Mouse (Mus musculus): ENCODE measurements around the gene Tmbim7.

DNA sequence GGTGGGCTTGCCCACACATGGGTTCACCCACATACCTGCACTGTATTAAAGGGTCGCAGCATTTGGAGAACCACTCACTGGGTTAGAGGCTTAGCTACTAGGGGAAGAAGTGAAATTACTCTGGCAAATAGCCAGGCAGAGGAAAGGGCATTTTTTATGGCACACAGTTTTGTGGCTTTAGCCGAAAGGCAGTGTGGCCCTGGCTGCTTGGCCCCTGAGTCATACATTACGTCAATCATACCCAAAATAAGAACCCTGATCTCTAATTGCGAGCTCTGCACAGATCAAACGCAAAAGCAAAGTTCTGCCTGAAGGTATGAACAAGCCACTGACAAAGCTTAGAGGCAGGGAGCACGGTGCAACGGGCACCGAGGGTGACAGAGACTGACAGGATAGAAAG is 37.3 kb downstream of the Tmbim7 start:
- TF ChIP-seq CTCF (IDR thresholded peaks at IDR 0.05; ENCODE audit: low read depth) (no peak), EP300 (optimal IDR thresholded peaks at IDR 0.05) (no peak)
